Mouse (Mus musculus): Measurements from ENCODE around the gene Arrb1.
A peak's percentile ranks its signal among the peaks of the same experiment; 100 is the strongest.

Arrb1 gene

DNA sequence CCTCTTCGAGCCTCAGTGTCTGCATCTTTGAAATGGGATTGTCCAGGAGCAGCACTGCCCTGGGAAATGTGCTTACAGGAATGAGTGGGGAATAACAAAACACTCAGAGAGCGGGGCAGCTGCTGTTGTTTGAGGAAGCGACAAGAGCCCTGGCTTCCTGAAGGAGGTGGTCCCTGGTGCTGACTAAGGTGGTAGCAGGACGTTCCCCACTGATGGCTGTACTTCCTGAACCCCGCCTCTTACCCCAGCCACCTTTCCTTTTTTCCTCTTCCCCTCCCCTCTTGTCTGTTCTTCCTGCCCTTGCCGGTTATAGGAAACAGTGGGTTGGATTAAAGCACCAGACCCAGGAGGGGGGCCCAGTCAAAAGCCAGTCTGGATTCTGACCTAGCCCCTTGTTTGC is 45.0 kb downstream of the Arrb1 start:
- DNase-seq (ENCODE audit: low spot score): no peak

DNA sequence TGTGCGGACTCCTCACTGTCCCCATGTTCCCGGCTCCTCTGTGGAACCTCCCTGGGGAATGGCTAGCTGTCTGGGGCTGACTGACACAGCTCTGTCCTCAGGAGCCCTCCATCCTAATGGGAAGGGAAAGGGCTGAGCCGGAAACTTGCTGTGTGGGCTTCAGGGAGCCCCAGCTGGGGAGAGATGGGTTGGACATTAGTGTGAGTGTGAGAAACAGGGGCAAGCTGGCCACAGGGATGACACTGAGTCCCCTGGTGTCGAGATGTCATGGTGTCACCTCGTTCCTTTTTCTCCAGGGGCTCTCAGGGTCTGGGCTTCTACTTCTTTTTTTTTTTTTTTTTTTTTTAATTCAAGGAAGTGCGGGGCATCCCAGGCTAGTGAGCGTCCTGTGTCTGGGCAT is 47.0 kb downstream of the Arrb1 start:
- no peak for DNase-seq (ENCODE audit: low spot score)

DNA sequence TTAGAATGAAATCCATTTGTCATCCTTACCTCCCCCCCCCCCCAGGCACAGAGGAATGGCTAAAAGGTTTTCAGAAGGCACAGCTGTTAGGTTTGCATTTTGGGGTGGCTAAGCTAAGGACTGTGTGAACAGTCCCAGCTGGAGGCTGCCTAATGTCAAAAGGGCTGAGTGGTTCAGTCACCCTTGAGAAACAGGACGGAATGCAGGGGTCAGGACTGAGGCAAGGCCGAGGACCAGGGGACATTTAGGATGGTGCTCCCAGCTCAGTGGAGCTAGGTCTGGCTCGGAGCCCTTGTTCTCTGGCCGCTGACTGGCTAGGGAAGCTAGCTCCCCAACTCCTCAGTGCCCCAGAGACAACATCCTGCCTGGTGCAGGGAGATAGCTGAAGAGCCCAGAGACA is 47.6 kb downstream of the Arrb1 start:
- DNase-seq (ENCODE audit: low spot score): no peak

DNA sequence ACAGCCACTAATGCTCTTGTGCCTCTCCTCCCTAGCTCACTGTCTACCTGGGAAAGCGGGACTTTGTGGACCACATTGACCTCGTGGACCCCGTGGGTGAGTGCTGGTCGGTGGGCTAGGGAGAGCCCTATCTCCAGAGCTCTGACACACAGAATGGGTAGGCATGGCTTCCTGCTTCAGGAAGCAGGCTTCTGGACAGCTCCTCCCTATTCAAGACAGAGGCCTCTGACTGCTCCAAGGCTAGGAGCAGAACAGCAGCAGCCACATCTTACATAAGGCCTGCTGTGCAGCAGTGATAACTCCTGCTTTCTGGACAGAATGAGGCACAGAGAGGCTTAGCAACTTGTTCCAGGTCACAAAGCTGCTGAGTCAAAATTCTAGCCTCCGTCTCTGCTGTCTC is 48.4 kb downstream of the Arrb1 start:
- no peak for DNase-seq (ENCODE audit: low spot score)

DNA sequence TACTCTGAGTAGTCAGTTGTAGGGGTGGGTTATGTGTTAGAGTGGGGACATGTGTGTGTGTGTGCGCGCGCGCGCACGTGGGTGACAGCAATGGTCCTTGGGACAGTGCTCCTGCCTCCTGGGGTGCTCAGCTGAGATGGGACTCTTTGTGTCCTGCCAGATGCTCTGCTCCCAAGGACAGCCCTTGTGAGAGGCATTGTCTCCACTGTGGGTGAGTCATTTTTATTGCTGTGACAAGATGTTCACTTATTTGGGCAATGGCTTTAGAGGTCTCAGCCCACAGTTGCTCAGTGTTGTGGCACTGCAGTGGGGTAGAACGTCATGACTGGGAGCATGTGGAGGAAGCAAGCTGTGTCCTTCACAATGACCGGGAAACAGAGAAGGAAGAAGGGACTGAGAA is 50.7 kb downstream of the Arrb1 start:
- no peak for DNase-seq (ENCODE audit: low spot score)

DNA sequence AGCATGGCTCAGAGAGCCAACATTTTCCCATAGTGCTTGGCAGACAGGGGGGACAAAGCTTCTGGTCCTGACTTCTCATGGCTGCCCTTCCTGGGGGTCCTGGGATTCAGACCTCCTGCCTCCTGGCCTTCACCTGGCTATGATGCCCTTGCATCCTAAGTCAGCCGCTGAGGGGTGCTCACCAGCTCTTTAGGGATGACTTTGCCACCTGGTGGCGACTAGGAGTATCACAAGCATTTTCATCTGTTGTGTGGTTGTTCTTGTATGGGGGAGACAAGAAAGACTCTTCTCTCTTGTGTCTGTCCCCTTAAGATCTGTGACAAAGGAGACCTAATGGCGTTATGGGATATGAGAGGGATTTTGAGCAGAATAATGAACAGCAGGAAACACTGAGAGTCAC is 54.8 kb downstream of the Arrb1 start:
- no peak for DNase-seq (ENCODE audit: low spot score)

DNA sequence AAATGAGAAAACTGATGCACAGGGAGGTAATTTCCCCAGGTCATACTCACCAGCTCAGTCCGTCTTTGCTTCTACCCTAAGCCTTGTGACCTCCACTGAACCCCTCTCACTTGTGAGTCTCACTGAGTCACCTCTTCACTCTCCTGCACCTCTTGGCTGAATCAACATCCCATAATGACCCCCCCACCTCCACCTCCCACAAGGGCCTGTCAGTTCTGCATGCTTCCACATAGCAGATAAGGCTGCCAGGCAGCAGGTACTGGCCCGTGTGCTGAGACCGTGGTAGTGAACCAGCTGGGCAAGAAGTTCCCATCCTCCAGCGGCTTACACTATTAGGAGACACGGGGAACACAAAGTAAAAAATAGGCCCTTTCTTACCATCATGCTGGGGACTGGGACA is 55.4 kb downstream of the Arrb1 start:
- no peak for DNase-seq (ENCODE audit: low spot score)

DNA sequence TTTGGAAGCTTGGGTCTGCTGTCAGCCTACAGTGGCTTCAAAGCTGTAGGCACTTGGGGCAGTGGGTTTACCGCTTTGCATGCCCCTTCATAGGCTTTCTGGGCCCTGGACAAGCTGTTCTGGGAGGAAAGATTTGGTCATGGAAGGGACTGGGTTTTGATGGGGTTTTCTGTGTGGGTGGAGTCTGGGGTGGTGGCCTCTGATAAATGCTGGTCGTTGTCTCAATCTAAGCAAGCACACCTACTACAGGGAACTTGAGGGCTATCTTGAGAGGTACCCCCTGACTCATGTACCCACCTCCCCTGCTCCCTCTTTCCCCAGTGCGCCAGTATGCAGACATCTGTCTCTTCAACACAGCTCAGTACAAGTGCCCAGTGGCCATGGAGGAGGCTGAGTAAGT is 57.4 kb downstream of the Arrb1 start:
- DNase-seq (ENCODE audit: low spot score): no peak

- no peak for DNase-seq (ENCODE audit: low spot score)
Measured at GRCm38 (mm10) chr7:99593868-99594803, 58.9 kb downstream of the Arrb1 start.

GRCm38 (mm10) chr7:99598722-99599121 is 63.5 kb downstream of the Arrb1 start:
- no peak for DNase-seq (ENCODE audit: low spot score)

DNA sequence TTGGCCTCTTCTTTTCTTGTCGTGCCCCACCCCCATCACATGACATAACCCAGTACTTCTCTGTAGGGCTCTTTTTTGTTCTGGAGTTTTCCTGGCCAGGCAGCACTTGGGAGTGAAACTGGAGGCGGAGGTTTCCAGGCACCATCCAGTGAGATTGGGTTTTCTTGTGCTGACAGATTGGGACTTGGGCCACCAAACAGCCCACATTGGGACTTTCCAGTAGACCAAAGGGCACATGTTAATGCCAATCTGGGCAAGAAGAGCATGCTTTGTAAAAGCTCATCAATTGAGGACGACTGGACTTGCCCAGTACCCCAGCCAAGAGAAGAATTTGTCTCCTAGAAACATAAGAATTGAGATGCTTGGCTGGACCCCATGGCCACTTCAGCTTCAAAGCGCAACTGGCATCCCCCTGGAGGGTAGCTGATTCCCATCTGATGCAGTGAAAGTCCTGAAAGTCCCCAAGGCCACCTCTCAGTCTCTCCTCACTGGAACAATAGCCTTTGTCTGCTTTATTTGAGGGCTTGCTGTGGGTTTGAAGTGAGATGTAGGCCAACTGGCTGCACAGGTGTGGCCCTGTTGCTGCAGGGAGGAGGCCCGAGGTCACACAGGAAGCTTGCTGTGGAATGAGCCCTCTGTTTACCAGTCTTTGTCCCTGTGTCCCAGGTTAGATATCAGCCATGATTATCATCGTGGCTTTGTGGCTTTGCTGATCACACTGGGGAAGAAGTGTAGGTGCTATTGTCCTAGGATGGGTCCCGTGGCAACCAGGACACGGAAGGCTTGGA is 68.8 kb downstream of the Arrb1 start:
- DNase-seq (ENCODE audit: low spot score): no peak

DNA sequence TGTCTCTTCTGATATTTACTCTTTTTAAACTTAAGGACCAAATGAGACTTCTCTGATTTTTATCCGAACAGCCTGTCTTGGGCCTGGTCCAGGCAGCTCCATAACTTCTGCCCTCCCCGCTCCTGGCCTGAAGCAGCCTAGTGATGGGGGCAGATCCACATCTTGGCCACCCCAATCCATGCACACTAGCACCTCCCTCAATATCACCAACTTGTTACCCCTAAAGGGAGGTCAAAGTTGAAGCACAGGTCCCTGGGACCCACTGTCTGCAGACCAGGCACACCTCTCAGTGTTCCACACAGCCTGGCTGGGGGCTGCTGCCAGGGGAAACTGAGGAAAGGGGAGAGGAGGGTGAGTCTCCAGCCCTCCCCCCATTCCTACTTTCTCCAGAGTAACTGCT is 69.8 kb downstream of the Arrb1 start:
- no peak for DNase-seq (ENCODE audit: low spot score)

- DNase-seq (ENCODE audit: low spot score): no peak
Measured at GRCm38 (mm10) chr7:99606303-99606702, 71.0 kb downstream of the Arrb1 start.

- DNase-seq (ENCODE audit: low spot score): no peak
Measured at GRCm38 (mm10) chr7:99606766-99607165, 71.5 kb downstream of the Arrb1 start.

DNA sequence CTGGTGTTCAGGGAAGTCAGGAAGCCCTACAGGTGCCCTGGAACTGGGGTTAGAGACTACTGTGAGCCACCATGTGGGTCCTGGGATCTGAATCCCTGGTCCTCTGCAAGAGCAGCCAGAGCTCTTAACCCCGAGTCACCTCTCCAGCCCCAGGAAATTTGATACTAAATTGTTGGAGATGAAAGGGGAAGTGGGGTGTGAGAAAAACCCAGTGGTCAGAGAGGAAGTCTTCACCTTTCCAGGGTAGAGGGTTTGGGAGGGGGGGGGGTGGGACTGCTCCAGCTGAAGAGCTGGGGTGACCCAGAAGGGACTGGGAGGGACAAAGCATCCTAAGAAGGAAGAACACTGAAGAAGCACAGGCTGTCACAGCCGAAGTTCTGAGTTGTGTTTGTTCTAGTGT is 72.4 kb downstream of the Arrb1 start:
- no peak for DNase-seq (ENCODE audit: low spot score)

DNA sequence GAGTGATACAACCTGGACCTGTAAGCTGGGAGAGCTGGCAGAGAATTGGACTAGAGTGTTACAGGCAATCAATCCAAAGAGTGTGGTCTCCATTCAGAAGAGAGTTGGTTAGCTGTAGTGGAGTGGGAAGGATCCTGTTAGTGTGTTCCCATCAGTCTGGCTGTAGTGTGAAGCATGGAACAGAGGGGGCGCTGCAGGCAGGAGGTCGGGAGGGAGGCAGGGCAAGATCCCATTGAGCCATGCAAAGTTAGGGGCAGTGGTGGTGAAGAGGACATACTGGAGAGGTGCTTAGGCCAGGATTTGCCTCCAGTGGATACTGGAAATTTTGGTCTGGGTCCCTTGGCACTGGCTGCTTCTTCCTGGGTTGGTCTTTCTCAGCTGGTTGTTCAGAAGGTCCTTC is 83.0 kb downstream of the Arrb1 start:
- DNase-seq (ENCODE audit: low spot score): no peak

DNA sequence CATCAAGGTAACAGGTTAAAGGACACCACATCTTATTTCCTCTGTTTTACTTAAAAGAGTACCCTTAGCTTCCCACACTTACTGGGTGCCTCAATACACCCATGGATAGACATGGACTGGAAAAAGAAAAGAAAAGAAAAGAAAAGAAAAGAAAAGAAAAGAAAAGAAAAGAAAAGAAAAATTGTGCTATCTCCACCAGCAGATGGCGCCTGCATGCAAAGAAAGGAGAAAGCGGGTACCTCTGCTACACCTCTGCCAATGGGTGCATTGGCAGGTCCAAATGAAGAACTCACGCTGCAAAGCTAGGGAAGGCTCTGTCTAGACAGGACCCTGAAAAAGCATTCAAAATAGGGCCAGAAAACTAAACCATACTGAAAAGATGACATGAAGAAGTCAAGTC is 83.6 kb downstream of the Arrb1 start:
- no peak for DNase-seq (ENCODE audit: low spot score)

DNA sequence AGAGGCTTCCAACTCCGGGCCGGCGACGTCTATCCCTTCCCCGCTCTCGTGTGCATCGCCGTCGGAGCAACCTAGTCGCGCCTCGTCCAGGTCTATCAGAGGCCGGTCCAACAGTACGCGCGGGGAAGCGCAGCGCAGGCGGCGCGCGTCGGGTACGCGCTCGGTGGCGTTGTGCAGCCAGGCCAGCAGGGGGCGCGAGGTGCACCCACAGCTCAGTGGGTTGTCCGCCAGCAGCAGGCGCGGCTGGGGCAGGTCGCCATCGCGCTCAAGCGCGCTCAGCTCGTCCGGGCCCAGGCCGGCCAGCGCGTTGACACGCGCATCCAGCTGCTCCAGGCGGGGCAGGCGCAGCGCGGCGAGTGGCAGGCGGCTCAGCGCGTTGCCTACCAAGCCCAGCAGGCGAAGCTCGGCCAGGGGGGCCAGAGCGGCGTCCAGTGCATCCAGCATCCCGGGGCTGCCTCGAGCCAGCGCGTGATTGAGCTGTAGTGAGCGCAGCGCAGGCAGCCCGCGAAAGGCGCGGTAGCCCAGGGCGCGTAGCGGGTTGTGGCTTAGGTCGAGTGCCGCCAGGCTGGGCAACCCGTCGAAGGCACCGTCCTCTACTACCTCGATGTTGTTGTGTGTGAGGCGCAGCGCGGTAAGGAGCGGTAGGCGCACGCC is 90.6 kb downstream of the Arrb1 start:
- peak; percentile 44 for DNase-seq (ENCODE audit: low spot score)

DNA sequence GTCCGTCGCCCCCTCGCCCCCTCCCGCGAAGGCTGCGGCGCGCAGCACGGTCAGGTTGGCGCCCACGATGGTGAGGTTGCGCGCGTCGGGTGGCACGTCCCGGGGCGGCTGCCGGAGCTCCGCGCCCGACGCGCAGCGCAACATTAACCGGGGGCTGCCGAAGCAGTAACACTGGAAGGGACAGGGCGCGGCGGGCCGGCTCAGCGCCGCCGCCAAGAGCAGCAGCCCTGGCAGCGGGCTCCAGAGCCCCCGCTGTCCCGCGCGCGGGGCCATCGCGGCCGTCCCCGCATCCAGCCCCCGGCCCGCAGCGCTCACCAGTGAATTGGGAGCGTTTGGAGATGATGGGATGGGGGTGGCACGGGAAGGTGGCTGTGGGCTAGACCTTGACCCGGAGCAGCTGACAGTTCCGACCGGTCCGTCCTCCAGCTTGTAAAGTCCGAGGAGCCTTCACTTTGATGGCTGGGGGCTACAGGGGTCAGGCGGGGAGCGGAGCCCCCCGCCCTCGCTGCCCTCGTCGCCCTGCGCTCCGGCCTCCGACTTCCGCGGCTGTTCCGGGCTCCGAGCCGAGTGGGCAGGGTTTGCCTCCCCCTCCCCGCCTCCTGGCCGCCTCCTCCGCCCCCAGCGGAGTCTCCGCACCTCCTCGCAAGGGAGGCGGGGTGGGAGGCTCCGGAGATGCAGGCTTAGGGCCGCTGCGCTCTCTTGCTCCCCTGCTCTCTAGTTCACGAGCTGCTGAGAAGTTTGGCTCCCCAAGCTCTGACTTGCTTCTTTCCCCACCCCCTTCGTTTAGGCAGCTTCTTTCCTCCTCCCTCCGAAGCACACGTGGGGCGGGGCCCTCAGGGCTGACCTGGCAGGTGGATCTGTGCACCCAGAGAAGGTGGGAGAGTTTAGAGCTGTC is 91.4 kb downstream of the Arrb1 start, which contains the start of gene Tpbgl:
TSS of gene Tpbgl (minus strand) at position 728 of the 895 bp plus-strand sequence.
- DNase-seq (ENCODE audit: low spot score): no peak

DNA sequence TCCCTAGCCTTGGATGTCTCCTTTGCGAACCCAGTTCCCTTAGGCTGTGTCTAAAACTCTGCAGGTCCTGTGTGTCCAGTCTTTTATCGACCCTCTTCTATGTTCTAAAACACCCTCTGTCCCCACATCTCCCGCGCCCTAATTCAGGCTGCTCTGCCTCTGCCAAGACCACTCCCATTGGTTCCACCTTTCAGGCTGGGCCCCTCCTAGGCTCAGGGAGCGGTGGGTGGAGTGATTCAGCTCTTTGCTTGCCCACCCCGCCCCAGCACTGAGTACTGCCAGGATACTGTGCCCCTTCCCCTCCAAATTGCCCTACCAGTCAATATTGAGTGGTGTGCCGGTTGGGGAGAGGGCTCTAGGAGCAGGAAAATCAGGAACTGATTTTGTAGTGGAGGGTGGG is 92.1 kb downstream of the Arrb1 start:
- no peak for DNase-seq (ENCODE audit: low spot score)

- no peak for DNase-seq (ENCODE audit: low spot score)
Measured at GRCm38 (mm10) chr7:99632286-99632685, 97.0 kb downstream of the Arrb1 start.

Measured in urinary bladder, postnatal 10 days (tissue).